Mouse (Mus musculus): ENCODE results near the gene Chst11.

Gene Chst11

DNA sequence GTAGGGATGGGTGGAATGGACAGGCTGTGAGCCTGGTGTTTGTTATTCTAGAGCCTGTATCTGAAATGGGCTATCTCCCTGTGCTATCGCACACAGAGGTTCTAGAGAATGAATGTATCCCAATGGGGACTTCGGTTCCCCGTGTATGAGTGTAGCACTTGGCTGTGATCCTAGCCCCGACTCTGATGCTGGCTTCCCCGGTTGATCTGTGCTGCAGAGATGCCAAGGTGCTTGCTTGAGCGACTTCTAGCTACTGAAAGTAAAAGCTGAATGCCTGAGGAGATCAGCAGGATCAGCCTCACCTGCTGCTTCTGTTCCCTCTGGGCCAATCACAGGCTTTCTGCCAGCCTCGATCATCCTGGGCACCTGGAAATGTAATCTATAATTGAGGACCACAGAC lies 91.5 kb downstream of the Chst11 start:
- DNase-seq (ENCODE audit: low spot score in 2 of 2): no peak

DNA sequence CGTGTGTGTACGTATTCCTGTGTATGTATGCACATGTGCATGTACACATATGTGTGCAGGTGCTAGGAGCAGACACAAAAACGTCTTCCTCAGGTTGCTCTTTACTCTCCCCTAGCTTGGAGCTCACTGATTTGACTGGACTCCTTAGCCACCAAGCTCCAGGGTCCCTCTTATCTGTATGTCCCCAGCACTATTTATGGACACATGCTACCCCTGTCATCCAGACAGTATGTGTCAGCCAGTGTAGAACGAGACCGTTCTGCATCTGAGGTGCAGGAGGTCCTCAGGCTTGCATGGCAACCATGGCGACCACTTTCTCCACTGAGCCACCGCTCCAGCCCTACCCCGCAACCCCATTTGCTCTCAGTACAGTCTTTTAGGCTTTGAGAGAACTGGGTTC lies 93.4 kb downstream of the Chst11 start:
- no peak for DNase-seq (ENCODE audit: low spot score in 2 of 2)

DNA sequence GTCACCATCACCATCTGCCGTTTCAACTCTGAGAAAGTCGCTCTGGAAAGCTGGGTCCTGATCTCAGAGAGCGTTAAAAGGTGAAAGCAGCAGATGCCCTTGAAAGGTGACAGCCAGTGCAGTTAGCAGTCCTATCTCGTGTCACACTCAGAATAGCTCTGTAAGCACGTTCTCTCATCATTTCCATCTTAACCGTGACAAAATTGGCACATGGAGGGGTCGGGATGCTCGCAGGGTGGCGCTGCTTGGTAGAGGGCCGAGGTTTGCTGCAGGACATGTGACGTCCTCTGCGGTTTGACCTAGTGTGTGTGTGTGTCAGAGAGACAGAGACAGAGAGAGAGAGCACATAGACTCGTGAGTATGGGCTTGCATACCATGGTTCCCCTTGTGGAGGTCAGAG lies 94.5 kb downstream of the Chst11 start:
- no peak for DNase-seq (ENCODE audit: low spot score in 2 of 2)

DNA sequence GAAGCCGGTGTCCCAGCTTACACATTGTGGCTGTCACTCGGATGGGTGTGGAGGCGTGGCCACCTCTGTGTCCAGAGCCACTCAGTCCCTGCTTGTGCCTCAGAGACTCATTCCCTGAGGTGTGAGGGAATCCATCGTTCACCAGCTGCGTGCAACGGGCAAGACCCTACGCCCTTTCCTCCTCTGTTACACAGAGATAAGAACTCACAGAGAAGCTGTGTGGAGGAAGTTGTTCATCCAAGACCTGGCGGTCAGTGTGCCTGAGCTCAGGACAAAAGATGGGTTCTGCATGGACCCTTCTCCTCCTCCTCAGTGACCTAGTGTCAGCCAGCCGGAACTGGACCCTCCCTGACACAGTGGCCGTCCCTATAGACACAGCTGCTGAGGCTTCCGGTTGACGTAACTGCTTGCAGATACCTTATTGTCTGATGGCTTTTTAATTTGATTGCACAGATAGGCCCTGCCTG lies 95.0 kb downstream of the Chst11 start:
- DNase-seq (ENCODE audit: low spot score in 2 of 2): no peak

DNA sequence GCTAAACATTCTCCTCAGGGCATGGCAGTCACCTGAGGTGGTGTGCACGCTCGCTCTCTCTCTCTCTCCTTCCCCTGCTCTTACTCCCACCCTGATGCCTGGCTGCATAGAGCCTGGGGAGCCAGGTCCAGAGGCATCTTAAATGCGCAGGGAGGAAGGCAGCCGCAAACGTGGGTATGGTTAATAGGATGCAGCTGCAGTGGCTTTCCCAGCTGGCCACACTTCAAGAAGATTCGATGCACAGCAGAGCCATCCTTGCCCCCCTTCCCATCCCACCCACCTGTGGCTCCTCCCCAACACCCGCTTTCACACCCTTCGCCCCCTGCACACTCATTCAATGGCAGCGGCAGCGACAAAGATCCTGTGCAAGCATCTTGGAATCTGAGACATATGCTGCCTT lies 95.6 kb downstream of the Chst11 start:
- no peak for DNase-seq (ENCODE audit: low spot score in 2 of 2)

DNA sequence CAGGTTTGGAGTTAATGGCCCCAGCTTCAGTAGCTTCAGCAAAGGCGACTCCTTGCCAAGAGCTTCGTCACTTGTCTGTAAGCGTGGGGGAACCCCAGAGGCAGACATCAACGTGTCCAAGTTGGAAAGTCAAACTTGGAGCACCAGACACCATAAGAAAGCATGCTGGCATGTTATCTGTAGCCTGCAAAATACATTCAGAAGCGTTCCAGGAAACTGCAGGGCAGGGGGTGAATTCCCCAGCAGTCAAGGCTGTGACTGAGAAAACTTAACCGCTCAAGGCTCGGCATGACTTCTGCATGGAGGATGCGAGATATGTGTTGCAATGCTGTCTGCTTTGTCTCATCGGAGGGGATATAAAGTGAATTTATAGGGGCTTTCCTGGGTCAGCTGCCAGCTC lies 98.6 kb downstream of the Chst11 start:
- no peak for DNase-seq (ENCODE audit: low spot score in 2 of 2)

DNA sequence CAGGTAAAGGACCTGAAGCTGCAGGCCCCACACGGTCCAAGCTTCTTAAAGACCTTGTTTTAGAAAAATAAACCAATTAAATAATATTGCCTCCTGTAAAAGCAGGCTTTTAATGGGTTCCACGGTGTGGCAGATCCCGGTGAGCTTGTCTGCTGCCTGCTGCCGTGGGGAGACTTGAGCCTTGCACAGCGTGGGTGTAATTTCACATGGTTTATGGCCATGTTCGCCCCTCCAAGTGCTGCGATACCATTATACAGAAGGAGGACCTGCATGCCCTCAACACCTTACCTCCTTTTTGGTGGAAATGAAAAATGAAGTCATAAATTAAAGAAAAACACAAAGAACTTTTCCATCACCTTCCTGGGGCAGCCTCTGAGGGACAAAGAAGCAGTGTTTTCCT lies 103.0 kb downstream of the Chst11 start:
- no peak for DNase-seq (ENCODE audit: low spot score in 2 of 2)

DNA sequence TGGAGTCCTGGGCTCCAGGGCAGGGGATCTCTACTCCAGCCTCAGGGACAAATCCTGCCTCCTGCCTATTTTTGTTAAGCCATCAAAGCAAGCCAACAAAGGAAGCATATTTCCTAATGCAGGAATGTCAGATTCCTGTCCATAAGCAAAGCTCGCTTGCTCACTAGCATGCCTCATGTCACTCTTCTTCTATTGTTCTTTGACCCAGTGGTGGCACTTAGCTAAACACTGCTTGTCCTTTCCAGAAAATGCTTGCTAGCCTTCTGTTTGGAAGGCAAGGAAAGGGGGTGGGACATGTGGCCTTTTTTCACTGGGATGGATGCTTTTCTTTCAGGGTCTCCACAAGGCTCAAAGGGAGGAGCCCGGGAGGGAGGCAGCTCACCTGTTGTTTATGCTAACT lies 103.5 kb downstream of the Chst11 start:
- DNase-seq (ENCODE audit: low spot score in 2 of 2): no peak

DNA sequence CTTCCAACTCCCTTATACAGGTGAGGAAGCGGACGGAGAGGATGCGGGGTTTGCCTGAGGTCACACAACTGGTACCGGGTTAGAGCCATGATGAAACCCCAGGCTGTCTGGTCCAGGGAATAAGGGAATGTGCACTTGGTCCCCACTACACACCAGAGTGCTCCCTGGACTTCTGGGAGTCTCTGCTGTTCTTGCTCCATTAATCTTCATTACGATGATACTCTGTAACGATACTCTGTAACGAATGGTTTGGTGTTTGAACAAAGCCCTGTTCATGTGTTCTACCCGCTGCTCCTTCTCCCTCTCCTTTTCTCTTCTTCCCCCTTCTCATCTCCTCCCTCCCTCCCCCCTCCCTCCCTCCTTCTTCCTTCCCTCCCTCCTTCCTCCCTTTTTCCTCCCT lies 104.9 kb downstream of the Chst11 start:
- no peak for DNase-seq (ENCODE audit: low spot score in 2 of 2)

DNA sequence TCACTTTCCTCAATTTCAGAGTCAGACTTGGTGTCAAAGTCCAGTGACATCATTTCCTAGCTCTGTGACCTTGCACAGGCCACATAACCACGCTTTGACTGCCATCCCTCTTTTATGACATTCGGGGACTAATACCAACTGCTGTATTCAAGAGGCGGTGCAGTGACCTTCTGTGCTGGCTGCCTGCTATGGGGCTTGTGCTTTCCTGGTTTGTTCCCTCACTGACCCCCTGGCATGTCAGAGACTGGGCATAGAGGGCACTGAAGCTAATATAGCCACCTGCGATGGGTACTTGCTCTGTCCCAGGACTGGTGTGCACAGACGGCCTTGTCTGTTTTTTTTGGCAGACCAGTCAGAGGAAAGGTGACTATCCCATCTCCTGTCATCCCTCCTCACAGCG lies 108.4 kb downstream of the Chst11 start:
- no peak for DNase-seq (ENCODE audit: low spot score in 2 of 2)

DNA sequence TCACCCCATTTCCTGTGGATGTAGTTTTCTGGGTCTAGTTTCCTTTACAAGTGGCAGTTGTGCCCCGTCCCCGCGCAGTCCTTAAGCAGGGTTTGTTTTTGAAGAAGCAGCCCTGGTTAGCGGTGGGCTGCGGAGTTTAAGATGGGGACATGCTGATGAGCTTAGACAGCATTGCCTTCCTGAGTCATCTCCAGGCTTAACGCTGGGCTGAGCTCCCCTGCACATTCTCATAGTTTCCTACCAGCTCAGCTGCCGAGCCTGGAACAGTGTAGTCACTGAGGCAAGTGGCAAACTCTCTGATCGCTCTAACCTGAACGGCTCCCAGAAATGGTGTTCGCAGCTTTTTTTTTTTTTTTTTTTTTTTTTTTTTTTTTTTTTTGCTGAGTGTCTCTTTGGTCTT lies 109.0 kb downstream of the Chst11 start:
- DNase-seq (ENCODE audit: low spot score in 2 of 2): no peak

DNA sequence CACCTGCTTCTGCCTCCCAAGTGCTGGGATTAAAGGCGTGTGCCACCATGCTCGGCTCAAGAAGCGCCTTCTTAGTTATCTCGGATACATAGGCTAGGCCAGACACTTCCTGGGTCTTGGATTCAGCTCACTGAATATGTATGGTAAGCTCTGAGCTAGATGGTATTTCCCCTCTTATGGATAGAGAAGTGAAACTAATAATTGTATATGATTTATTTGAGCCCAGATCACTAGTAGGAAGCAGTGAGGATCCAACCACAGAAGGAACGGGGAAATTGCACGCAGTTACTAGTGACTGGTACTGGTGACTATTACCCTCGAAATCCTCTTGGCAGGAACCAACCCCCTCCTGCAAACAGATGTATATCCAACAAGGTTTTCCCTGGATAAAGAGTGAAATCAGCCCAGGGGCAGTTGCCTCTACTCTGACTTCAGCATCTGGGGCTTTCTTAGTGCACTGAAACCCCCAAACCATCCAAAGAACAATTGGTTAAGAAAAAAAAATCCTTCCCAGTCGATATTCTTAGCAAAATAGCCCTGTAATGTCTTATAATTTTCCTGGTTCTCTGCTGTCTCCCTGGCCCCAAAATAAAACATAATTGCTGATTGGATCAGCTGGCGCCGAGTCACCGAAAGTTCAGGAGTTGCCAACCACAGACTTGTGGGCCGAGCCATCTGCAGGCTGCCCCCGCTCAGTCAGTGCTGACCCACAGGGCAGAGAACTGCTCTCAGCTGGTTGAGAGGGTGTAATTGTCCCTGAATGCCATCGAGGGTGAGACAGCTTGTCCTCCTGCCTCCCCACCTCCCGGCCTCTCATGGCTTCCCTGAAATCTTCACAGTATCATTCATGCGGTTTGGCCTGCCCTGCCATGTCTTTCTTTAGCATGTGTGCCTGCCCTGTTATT lies 109.8 kb downstream of the Chst11 start:
- DNase-seq (ENCODE audit: low spot score in 2 of 2): peak; percentile 21 to 43

DNA sequence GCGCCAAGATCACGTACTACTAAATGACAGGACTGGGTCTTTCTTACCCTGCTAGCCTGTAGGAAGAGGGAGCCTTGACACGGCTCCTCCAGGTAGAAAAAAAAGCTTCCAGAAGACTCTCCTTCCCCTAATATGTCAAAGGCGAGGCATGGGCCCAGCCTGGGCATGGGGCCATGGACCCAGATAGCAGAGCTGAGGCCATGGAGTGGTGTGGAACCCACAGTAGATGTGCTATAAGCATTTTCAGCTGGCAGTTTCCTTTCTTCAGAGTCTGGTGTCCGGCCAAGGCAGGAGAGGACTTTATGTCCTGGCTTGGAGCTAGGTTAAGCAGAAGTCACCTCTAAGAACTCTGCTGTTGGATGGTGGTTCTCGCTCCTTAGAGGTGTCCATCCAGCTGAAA lies 111.0 kb downstream of the Chst11 start:
- DNase-seq (ENCODE audit: low spot score in 2 of 2): no peak

DNA sequence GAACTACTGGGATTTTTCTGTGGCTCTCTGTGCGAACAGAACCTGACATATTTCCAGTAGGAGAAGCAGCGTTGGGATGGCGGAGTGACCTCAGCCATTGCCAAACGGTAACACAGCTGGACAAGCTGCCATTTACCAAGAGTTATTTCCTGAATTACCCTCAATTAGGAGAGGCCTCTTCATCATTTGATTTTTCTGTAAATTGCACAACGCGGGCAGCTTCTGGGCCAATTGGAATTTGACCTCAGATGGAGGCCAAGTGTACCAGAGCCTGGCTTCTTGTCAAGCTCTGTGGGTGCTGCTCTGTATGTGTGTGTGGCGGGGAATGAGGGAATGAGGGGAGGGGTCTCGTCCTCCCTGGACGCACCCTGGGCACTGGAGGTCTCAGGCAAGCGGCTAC lies 113.6 kb downstream of the Chst11 start:
- DNase-seq (ENCODE audit: low spot score in 2 of 2): no peak

DNA sequence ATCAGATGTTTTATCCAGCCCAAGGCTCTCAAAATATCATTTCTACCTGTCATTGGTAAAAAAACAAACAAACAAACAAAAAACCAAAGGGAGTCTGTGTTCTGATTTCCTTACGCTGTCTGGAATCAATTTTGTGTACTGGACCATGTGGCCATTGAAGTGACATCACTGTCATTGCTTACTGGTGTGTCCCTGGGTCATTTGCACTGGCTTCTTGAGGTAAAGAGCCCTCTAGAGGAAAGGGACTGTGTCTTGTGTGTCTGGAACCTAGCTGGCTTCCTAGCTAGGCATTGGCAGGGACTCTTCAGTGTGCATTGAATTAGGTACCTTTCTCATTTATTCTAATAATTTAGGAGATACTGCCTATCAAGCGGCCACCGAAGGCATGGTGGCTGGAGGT lies 114.4 kb downstream of the Chst11 start:
- DNase-seq (ENCODE audit: low spot score in 2 of 2): no peak

DNA sequence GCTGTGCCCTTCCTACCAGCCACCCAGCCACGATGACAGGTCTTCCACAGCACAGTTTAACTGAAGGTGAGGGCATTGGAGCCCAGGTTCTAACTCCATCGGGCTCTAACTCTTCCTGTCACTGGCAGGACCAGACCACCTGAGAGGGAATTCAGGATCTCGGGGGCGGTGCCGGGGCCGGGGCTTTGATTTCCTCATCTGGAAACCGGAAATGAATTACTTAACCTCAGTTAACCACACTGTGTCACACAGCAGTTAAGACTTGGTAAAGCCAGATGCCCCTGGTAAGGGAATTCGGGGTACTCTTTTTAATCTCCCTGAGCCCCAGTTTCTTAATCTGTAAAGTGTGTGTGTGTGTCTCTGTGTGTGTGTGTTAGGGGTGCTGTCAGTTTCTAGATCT lies 115.6 kb downstream of the Chst11 start:
- no peak for DNase-seq (ENCODE audit: low spot score in 2 of 2)

DNA sequence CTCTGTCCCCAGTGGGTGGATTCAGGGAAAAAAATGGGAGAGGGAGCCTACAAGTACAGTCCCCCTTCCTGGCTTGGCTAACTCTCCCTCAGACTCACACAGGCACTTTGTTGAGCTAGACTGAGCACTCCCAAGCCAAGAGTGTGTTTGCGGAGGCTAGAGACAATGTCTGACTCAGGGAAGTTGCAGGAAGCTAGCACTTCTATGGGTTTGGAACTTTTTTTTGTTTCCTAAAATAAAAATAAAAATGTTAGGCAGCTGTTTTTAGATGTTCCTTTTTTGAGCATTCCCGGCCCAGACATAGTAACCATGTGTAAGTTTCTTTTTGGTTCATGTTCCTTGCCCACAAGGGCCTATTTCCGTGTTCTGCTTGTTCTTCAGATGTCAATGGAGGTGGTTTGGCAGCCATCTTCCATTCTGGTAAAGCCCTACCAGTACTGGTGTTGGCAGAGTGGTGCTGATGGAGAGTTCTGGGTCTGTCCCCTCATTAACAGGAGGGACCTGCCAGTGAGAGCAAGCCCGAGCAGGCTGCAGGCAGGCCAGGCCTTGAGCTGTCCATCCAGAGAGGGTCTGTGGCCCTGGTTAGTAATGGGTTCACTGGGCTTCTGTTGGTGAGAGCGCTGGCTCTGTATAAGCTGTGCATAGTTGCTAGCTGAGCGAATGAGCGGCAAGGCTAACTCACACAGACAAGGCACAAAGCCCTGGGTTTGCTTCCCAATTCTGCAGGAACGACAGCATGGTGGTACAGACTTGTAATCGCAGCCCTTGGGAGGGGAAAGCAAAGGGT lies 116.3 kb downstream of the Chst11 start:
- no peak for DNase-seq (ENCODE audit: low spot score in 2 of 2)

DNA sequence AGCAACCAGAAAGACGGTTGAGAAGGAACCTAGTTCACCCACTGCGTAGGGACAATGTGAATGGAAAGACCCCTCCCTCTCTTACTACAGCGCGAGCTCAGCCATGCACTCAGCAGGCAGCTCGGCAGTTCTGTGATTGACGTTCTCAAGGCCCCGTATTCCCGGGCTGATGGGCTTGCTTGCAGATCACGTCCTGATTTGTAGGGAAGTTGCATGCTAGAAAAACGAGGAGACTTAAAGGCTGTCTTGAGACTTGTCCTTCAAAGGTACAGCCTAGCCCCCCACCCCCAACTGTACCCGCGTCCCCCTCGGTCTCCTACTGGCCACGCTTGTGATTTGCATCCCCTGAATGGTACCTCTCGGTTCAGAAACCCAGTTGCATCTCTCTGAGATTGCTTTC lies 117.4 kb downstream of the Chst11 start:
- DNase-seq (ENCODE audit: low spot score in 2 of 2): no peak

DNA sequence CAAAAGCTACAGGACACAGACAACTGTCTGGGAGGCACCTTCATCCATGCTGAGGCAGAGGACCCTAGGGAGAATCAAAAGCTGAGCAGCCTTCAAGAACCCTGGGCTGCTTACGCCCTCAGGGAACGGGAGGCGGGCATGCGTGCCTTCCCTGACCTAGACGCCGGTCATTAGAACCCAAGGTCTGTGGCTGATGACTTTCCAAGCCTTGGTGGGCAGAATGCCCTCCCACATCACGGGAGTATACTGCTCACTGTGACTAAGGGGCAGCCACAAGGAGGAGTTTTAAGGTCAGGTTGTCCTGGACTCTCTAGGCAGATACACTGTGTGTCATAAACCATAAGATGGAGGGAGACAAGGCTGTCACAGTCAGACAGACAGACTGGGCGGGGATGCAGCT lies 118.9 kb downstream of the Chst11 start:
- no peak for DNase-seq (ENCODE audit: low spot score in 2 of 2)

DNA sequence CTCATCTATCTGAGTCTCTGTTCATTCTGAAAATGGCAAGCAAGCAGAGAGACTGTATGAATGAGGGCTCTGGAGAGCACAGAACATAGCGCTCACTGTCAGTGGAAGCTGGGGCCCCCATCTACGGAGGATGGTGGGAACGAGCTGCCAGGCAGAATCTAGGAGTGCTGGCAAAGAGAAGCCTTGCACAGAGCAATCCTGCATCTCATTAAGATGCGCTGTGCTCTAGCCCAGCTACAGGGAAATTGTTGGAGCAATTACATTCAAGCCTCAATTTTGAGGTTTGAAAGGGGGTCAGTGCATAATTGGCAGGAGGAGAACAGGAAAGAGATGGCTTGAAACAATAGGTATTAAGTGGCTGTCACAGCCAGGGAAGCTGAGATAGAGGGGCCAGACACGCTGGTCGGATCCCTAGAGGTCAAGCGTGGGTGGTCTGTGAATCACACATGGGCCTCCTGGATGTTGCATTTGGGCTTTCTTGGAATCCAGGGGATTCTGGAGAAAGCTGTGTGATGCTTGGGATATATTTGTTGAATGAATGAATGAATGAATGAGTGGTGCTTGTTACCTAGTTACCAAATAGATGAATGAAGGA lies 121.0 kb downstream of the Chst11 start:
- no peak for DNase-seq (ENCODE audit: low spot score in 2 of 2)

DNA sequence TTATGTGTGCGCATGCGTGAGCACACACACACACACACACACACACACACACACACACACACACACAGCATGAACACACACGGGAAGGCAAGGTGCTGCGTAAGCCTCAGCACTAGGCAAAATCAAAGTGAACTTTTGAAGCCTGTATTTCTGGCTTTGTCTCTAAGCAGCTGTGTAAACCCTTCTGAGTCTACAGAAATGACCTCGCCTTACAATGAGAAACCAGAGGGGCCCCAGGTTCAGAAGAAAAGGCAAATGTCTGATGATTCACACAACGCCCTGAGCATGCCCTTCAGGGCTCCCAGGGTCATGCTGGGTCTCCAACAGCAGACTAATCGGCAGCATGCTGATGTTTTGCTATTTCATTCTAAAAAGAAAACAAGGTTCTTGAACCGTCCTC lies 122.1 kb downstream of the Chst11 start:
- DNase-seq (ENCODE audit: low spot score in 2 of 2): no peak

DNA sequence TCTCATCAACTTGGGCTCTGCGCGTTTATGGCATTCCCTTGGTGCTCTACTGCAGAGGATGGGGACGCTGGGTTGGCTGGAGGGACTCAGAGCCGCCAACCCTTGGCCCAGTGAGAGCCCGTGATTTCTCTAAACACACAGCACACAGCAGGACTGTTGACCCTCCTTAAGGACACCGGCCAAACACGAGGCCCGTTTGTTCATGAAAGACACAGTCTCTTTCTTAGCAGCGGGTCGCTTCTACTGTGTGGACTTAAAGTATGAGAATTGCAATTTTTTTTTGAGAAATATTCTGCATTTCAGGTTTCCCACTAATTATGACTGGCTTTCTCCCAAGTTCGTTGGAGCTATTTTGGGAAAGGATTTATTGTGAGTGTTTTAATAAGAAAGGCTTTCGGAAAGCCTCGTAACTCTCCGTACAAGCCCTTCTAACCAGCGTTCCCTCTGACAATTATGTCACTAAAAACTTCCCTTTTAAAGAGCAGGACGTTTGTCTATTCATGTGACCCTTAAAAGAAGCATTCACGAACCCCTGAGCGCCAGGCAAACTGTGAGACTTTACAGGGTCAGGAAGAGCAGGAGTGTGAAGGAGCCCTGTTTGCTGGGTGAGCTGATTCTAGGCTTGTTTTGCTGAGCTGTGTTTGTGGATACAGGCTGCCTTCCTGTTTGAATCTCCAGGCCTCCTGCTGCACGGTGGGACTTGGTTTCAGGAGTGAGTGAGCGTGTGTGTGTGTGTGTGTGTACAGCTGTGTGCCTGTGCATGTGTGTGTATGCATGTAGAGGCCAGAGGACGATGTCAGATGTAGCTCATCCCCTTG lies 122.8 kb downstream of the Chst11 start:
- no peak for DNase-seq (ENCODE audit: low spot score in 2 of 2)
